Mouse (Mus musculus) hindbrain, embryonic 11.5 days (tissue): ENCODE data around the gene Per2. TPM values are rescaled to one million over a fixed set of nuclear protein-coding genes. Genes with fewer than 3 reads are reported as not detected.
"Not testable (repeated sequence)": the region's sequence is repeated elsewhere in the genome, so short reads cannot be mapped to it uniquely, and the experiment has no call there.

Experiments
- ATAC-seq: fragments of 200-750 bp; cut with Nextera tagmentation; 2 replicates; pipeline ENCODE4 v1.8.0; 2017; ENCODE audit warnings: mild to moderate bottlenecking, moderate TSS enrichment, moderate library complexity; ENCODE audit not compliant: low FRiP score
- DNase-seq: peaks from one replicate; pipeline ENCODE4 v3.0.0-alpha.2; 2015; ENCODE audit warnings: low spot score
- H3K27ac ChIP-seq: fragments of 300-500 bp; sonication (generic); 2 replicates; pipeline ENCODE4 v1.5.1; 2014; ENCODE audit warnings: mild to moderate bottlenecking, low read depth, low read length
- H3K27me3 ChIP-seq: fragments of 300-500 bp; sonication (generic); 2 replicates; pipeline ENCODE4 v1.6.1; 2014; ENCODE audit warnings: mild to moderate bottlenecking, low read length, moderate library complexity, mixed read lengths; ENCODE audit not compliant: control insufficient read depth, insufficient read depth
- H3K36me3 ChIP-seq: fragments of 300-500 bp; sonication (generic); 2 replicates; pipeline ENCODE4 v1.6.1; 2014; ENCODE audit warnings: mild to moderate bottlenecking, low read length, moderate library complexity, mixed read lengths; ENCODE audit not compliant: control insufficient read depth, insufficient read depth
- H3K4me1 ChIP-seq: fragments of 300-500 bp; sonication (generic); replicated peaks from 2 replicates; pipeline ENCODE4 v1.6.1; 2014; ENCODE audit warnings: low read length, mixed read lengths; ENCODE audit not compliant: control insufficient read depth, insufficient read depth
- H3K4me2 ChIP-seq: fragments of 300-500 bp; sonication (generic); replicated peaks from 2 replicates; pipeline ENCODE4 v1.6.1; 2014; ENCODE audit warnings: mild to moderate bottlenecking, low read depth, low read length
- H3K4me3 ChIP-seq: fragments of 300-500 bp; sonication (generic); 2 replicates; pipeline ENCODE4 v1.5.1; 2014; ENCODE audit warnings: low read depth, low read length
- H3K9ac ChIP-seq: fragments of 300-500 bp; sonication (generic); 2 replicates; pipeline ENCODE4 v1.6.1; 2014; ENCODE audit warnings: low read depth, low read length
- H3K9me3 ChIP-seq: fragments of 300-500 bp; sonication (generic); 2 replicates; pipeline ENCODE4 v1.6.1; 2016; ENCODE audit warnings: low read length; ENCODE audit not compliant: control insufficient read depth
- WGBS: fragments of 180-500 bp; shearing (Covaris S2); extraction: QIAGEN DNeasy Blood & Tissue Kit; methylation state at CpG from one replicate; pipeline ENCODE4 v1.1.7; 2014; 5-methylcytosine and 5-hydroxymethylcytosine counted together
- polyA plus RNA-seq: library from polyadenylated mRNA; unstranded; fragments of >200 nt; fragmentation: Nextera tagmentation; extraction: Ambion mirVana; gene quantifications from 2 replicates; pipeline ENCODE4 v1.2.1, GENCODE M21; 2014

Gene Per2
- polyA plus RNA-seq, 1 experiment from 2014 or later, result 2.8 TPM

GRCm38 (mm10) chr1:91486165-91486564 is 27.0 kb upstream of the Per2 start:
- no peaks in the 10 kb centered on the region for H3K36me3 ChIP-seq
- H3K9ac ChIP-seq, result no peak overlapping the region
- no peak overlapping the region for H3K27ac ChIP-seq
- no peak overlapping the region for H3K4me2 ChIP-seq
- ATAC-seq (no peak), DNase-seq (no peak)
- no peaks in the 10 kb centered on the region for H3K4me1 ChIP-seq
- no peaks in the 10 kb centered on the region for H3K9me3 ChIP-seq
- 87% methylated on average over 3 of the region's 3 CpGs for WGBS
- no peak overlapping the region for H3K4me3 ChIP-seq
- H3K27me3 ChIP-seq, result no peaks in the 10 kb centered on the region

- Histone ChIP-seq H3K4me2 (no peak overlapping the region), H3K4me3 (no peak overlapping the region), H3K9ac (no peak overlapping the region), H3K4me1 (no peaks in the 10 kb centered on the region), H3K9me3 (no peaks in the 10 kb centered on the region), H3K27ac (no peak overlapping the region), H3K36me3 (no peaks in the 10 kb centered on the region), H3K27me3 (no peaks in the 10 kb centered on the region)
- no peak for ATAC-seq
- WGBS, result 78% methylated on average over 3 of the region's 3 CpGs
- DNase-seq, result no peak
These were observed 26.3 kb upstream of the Per2 start for GRCm38 (mm10) chr1:91485422-91485821.

- no peak overlapping the region for H3K4me3 ChIP-seq
- no peaks in the 10 kb centered on the region for H3K36me3 ChIP-seq
- H3K27ac ChIP-seq, result no peak overlapping the region
- H3K27me3 ChIP-seq, result no peaks in the 10 kb centered on the region
- no peaks in the 10 kb centered on the region for H3K9me3 ChIP-seq
- ATAC-seq (no peak), DNase-seq (no peak)
- H3K4me2 ChIP-seq, result no peak overlapping the region
- WGBS, result 80% methylated on average over 5 of the region's 5 CpGs
- no peaks in the 10 kb centered on the region for H3K4me1 ChIP-seq
- no peak overlapping the region for H3K9ac ChIP-seq
These were observed 24.9 kb upstream of the Per2 start for GRCm38 (mm10) chr1:91484011-91484346.

- 49% methylated on average over 10 of the region's 10 CpGs for whole genome bisulfite sequencing
- no peak overlapping the region for H3K4me2 ChIP-seq
- H3K4me3 ChIP-seq, result no peak overlapping the region
- H3K27ac ChIP-seq, result no peak overlapping the region
- no peaks in the 10 kb centered on the region for H3K36me3 ChIP-seq
- DNase-seq, result peak; percentile 86
- H3K4me1 ChIP-seq, result no peaks in the 10 kb centered on the region
- 0 out of 2 replicates have a peak, but pooled peaks have one; percentile 56 for ATAC-seq
- H3K9ac ChIP-seq, result no peak overlapping the region
- H3K27me3 ChIP-seq, result no peaks in the 10 kb centered on the region
- H3K9me3 ChIP-seq, result no peaks in the 10 kb centered on the region
These were observed 24.3 kb upstream of the Per2 start for GRCm38 (mm10) chr1:91483304-91484010.

- Histone ChIP-seq H3K4me3 (no peak overlapping the region), H3K4me1 (no peaks in the 10 kb centered on the region), H3K27me3 (no peaks in the 10 kb centered on the region), H3K9me3 (no peaks in the 10 kb centered on the region), H3K4me2 (no peak overlapping the region), H3K36me3 (no peaks in the 10 kb centered on the region), H3K27ac (no peak overlapping the region), H3K9ac (no peak overlapping the region)
- ATAC-seq, result no peak
- 86% methylated on average over 7 of the region's 7 CpGs for WGBS
- DNase-seq, result no peak
These were observed 23.6 kb upstream of the Per2 start for GRCm38 (mm10) chr1:91482616-91483211.

GRCm38 (mm10) chr1:91478958-91479357 is 19.8 kb upstream of the Per2 start:
- no peak overlapping the region for H3K4me2 ChIP-seq
- H3K9me3 ChIP-seq, result no peaks in the 10 kb centered on the region
- no peak overlapping the region for H3K4me3 ChIP-seq
- no peaks in the 10 kb centered on the region for H3K36me3 ChIP-seq
- no peaks in the 10 kb centered on the region for H3K27me3 ChIP-seq
- DNase-seq (no peak), ATAC-seq (no peak)
- 94% methylated on average over 1 of the region's 1 CpGs for WGBS
- H3K27ac ChIP-seq, result no peak overlapping the region
- H3K9ac ChIP-seq, result no peak overlapping the region
- no peaks in the 10 kb centered on the region for H3K4me1 ChIP-seq

- not testable (repeated sequence) for ATAC-seq, H3K4me1 ChIP-seq, H3K9ac ChIP-seq, H3K36me3 ChIP-seq, DNase-seq, H3K27ac ChIP-seq, H3K4me2 ChIP-seq, H3K9me3 ChIP-seq, H3K27me3 ChIP-seq, H3K4me3 ChIP-seq
- 94% methylated on average over 9 of the region's 13 CpGs for WGBS
These were observed 19.0 kb upstream of the Per2 start for GRCm38 (mm10) chr1:91478145-91478544.

GRCm38 (mm10) chr1:91469888-91470419 is 10.8 kb upstream of the Per2 start:
- no peak overlapping the region for H3K4me3 ChIP-seq
- no peak overlapping the region for H3K27ac ChIP-seq
- ATAC-seq, result no peak
- H3K9ac ChIP-seq, result no peak overlapping the region
- DNase-seq, result no peak
- 84% methylated on average over 4 of the region's 4 CpGs for WGBS
- H3K9me3 ChIP-seq, result no peaks in the 10 kb centered on the region
- H3K36me3 ChIP-seq, result no peaks in the 10 kb centered on the region
- no peaks in the 10 kb centered on the region for H3K27me3 ChIP-seq
- no peak overlapping the region for H3K4me2 ChIP-seq
- H3K4me1 ChIP-seq, result no peaks in the 10 kb centered on the region

- ATAC-seq (no peak), DNase-seq (no peak)
- H3K27me3 ChIP-seq, result no peaks in the 10 kb centered on the region
- 83% methylated on average over 6 of the region's 6 CpGs for WGBS
- no peak overlapping the region for H3K4me3 ChIP-seq
- no peak overlapping the region for H3K9ac ChIP-seq
- no peaks in the 10 kb centered on the region for H3K9me3 ChIP-seq
- no peaks in the 10 kb centered on the region for H3K36me3 ChIP-seq
- no peaks in the 10 kb centered on the region for H3K4me1 ChIP-seq
- no peak overlapping the region for H3K4me2 ChIP-seq
- no peak overlapping the region for H3K27ac ChIP-seq
These were observed 7.1 kb upstream of the Per2 start for GRCm38 (mm10) chr1:91466186-91466585.
